Mouse (Mus musculus): ENCODE measurements around the gene Alcam. TPM values are rescaled to one million over a fixed set of nuclear protein-coding genes. Genes with fewer than 3 reads are reported as not detected.

Alcam gene
- total RNA-seq, 2 experiments from 2014 or later: 26.3 to 34.3 TPM

GRCm38 (mm10) chr16:52378811-52379597 is 74.9 kb downstream of the Alcam start:
- no peak for ATAC-seq (replicated peaks; ENCODE audit: poor library complexity)

- ATAC-seq (replicated peaks; ENCODE audit: poor library complexity): no peak
Measured at GRCm38 (mm10) chr16:52376827-52377226, 77.0 kb downstream of the Alcam start.

- ATAC-seq (replicated peaks; ENCODE audit: poor library complexity): peak; percentile 94
Measured at GRCm38 (mm10) chr16:52371956-52372355, 81.9 kb downstream of the Alcam start.

- ATAC-seq (replicated peaks; ENCODE audit: poor library complexity): no peak
Measured at GRCm38 (mm10) chr16:52368521-52368920, 85.4 kb downstream of the Alcam start.

- ATAC-seq (replicated peaks; ENCODE audit: poor library complexity): no peak
Measured at GRCm38 (mm10) chr16:52366915-52367314, 87.0 kb downstream of the Alcam start.

- no peak for ATAC-seq (replicated peaks; ENCODE audit: poor library complexity)
Measured at GRCm38 (mm10) chr16:52363944-52364511, 89.8 kb downstream of the Alcam start.

- no peak for ATAC-seq (replicated peaks; ENCODE audit: poor library complexity)
Measured at GRCm38 (mm10) chr16:52343467-52344033, 110.3 kb downstream of the Alcam start.

GRCm38 (mm10) chr16:52342694-52343466 is 111.0 kb downstream of the Alcam start:
- no peak for ATAC-seq (replicated peaks; ENCODE audit: poor library complexity)

- no peak for ATAC-seq (replicated peaks; ENCODE audit: poor library complexity)
Measured at GRCm38 (mm10) chr16:52334084-52334483, 119.8 kb downstream of the Alcam start.

- no peak for ATAC-seq (replicated peaks; ENCODE audit: poor library complexity)
Measured at GRCm38 (mm10) chr16:52333631-52334030, 120.2 kb downstream of the Alcam start.

- no peak for ATAC-seq (replicated peaks; ENCODE audit: poor library complexity)
Measured at GRCm38 (mm10) chr16:52331341-52331830, 122.5 kb downstream of the Alcam start.

- no peak for ATAC-seq (replicated peaks; ENCODE audit: poor library complexity)
Measured at GRCm38 (mm10) chr16:52329420-52329819, 124.5 kb downstream of the Alcam start.

- ATAC-seq (replicated peaks; ENCODE audit: poor library complexity): no peak
Measured at GRCm38 (mm10) chr16:52319229-52319628, 134.6 kb downstream of the Alcam start.

- peak; percentile 98 for ATAC-seq (replicated peaks; ENCODE audit: poor library complexity)
Measured at GRCm38 (mm10) chr16:52311073-52311472, 142.8 kb downstream of the Alcam start.

GRCm38 (mm10) chr16:52307016-52307415 is 146.9 kb downstream of the Alcam start:
- ATAC-seq (replicated peaks; ENCODE audit: poor library complexity): no peak

GRCm38 (mm10) chr16:52303532-52303902 is 150.4 kb downstream of the Alcam start:
- ATAC-seq (replicated peaks; ENCODE audit: poor library complexity): no peak

- no peak for ATAC-seq (replicated peaks; ENCODE audit: poor library complexity)
Measured at GRCm38 (mm10) chr16:52302790-52303531, 150.9 kb downstream of the Alcam start.

- ATAC-seq (replicated peaks; ENCODE audit: poor library complexity): peak; percentile 70
Measured at GRCm38 (mm10) chr16:52301730-52302129, 152.1 kb downstream of the Alcam start.

GRCm38 (mm10) chr16:52296376-52296775 is 157.5 kb downstream of the Alcam start:
- no peak for ATAC-seq (replicated peaks; ENCODE audit: poor library complexity)

GRCm38 (mm10) chr16:52295535-52295934 is 158.3 kb downstream of the Alcam start:
- peak; percentile 99 for ATAC-seq (replicated peaks; ENCODE audit: poor library complexity)
